Mouse (Mus musculus): ENCODE results near the gene Epp13. TPM values are rescaled to one million over a fixed set of nuclear protein-coding genes. Genes with fewer than 3 reads are reported as not detected.
"Not testable (repeated sequence)": the region's sequence is repeated elsewhere in the genome, so short reads cannot be mapped to it uniquely, and the experiment has no call there.

The Epp13 gene
- polyA plus RNA-seq, 1 experiment, result not detected

DNA sequence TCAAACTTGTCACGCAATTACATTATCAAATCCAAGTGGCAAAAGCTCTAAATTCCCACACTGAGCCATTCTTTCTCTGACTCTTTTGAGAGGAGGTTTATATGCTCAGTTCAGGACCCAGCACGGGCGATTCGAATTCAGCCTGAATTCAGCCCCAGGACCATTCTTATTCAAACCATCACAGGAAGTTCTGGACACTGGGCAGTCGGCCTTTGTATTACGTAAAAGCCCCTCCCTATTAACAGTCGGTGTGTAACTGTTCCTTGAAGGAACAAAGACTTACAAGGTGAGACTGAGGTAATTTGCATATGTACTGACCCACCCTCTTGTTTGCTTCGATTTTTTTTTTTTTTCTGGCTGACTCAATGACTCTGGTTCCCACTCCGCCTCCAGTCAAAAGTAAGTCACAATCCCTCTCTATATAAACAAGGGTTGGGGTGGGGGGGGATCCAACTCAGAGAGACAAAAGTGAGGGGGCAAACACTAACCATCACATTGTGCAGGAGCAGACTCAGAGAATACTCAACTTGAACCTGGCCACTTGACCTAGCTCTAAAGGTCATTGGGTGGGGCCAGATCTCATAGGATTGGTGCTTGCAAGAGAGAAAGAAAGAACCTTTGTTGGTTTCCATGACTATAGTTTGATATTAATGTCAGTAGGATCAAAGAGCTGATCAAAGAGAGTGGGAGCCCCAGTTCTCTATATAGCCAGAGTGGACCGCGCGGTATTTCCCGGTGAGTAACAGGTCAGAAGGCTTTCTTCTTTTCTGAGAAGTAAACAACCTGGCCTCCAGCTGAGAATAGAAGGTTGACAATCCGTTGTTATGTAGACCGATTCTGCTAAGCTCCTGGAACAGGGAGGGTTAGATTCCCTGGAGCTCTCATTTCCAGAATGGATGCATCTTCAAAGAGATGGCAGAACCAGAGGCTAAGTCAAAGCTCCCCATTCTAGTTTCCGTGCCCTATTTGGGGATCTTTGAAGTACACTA lies 6.0 kb downstream of the Epp13 start:
- Histone ChIP-seq H3K27me3 (ENCODE audit: control insufficient read depth, insufficient read depth, insufficient read length) (no peaks in the 10 kb centered on the region), H3K79me2 (ENCODE audit: control insufficient read depth, insufficient read depth) (no peaks in the 10 kb centered on the region), H3ac (ENCODE audit: control insufficient read depth, insufficient read length, low read depth) (no peak overlapping the region), H3K4me3 (ENCODE audit: insufficient read depth, poor library complexity, severe bottlenecking) (no peak overlapping the region), H3K79me3 (ENCODE audit: low read depth) (no peaks in the 10 kb centered on the region), H3K36me3 (ENCODE audit: control insufficient read depth, insufficient read depth) (no peaks in the 10 kb centered on the region)
- no peak for TF ChIP-seq FOSL1 (IDR thresholded peaks at IDR 0.05; ENCODE audit: insufficient read depth, low read length, poor library complexity, severe bottlenecking)
- no peak for TF ChIP-seq USF1 (IDR thresholded peaks at IDR 0.05; ENCODE audit: low read depth)
- TF ChIP-seq CTCF (IDR thresholded peaks at IDR 0.05; ENCODE audit: control insufficient read depth, insufficient read depth, insufficient read length), result no peak
- no peak for TF ChIP-seq MYOD1 (IDR thresholded peaks at IDR 0.05; ENCODE audit: control insufficient read depth, insufficient read length, low read depth)
- no peak for TF ChIP-seq CEBPB (IDR thresholded peaks at IDR 0.05; ENCODE audit: low read depth)
- TF ChIP-seq MAX (IDR thresholded peaks at IDR 0.05), result no peak
- TF ChIP-seq MYOG (IDR thresholded peaks at IDR 0.05; ENCODE audit: control insufficient read depth, extremely low read depth, insufficient read length), result no peak

DNA sequence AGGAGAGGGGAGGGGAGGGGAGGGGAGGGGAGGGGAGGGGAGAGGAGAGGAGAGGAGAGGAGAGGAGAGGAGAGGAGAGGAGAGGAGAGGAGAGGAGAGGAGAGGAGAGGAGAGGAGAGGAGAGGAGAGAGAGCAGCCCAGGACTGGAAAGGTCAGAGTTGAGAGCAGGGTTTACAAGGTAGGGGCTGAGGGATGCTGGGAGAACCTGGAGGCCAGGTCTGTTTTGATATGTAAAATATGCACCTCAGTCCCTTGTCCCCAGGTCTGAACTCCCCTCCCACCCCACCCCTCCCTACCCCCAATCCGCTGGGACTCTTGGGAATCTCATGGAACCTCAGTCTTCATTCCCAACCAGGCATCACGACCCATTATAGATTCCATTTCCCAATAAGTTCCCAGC lies 7.5 kb downstream of the Epp13 start:
- not testable (repeated sequence) for H3K4me3 ChIP-seq (ENCODE audit: insufficient read depth, poor library complexity, severe bottlenecking); H3K36me3 ChIP-seq (ENCODE audit: control insufficient read depth, insufficient read depth); H3ac ChIP-seq (ENCODE audit: control insufficient read depth, insufficient read length, low read depth); H3K79me3 ChIP-seq (ENCODE audit: low read depth); H3K27me3 ChIP-seq (ENCODE audit: control insufficient read depth, insufficient read depth, insufficient read length); H3K79me2 ChIP-seq (ENCODE audit: control insufficient read depth, insufficient read depth)

DNA sequence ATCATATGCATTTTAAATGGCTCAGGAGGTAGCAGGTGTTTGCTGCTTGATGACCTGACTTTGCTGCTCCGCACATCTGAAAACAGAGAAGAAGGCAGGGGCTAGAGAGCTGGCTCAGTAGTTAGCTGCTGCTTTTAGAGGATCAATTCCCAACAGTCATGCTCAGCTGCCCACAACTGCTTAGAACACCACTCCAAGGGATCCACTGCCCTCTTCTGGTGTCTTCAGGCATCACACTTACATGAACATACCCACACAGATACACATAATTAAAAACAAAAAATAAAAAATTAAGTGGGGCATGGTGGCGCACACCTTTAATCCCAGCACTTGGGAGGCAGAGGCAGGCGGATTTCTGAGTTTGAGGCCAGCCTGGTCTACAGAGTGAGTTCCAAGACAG lies 9.6 kb downstream of the Epp13 start:
- Histone ChIP-seq H3K4me3 (ENCODE audit: insufficient read depth, poor library complexity, severe bottlenecking) (no peak overlapping the region), H3K79me3 (ENCODE audit: low read depth) (no peaks in the 10 kb centered on the region), H3K36me3 (ENCODE audit: control insufficient read depth, insufficient read depth) (no peaks in the 10 kb centered on the region), H3ac (ENCODE audit: control insufficient read depth, insufficient read length, low read depth) (no peak overlapping the region), H3K79me2 (ENCODE audit: control insufficient read depth, insufficient read depth) (no peaks in the 10 kb centered on the region), H3K27me3 (ENCODE audit: control insufficient read depth, insufficient read depth, insufficient read length) (no peaks in the 10 kb centered on the region)
- no peak for TF ChIP-seq FOSL1 (IDR thresholded peaks at IDR 0.05; ENCODE audit: insufficient read depth, low read length, poor library complexity, severe bottlenecking)

DNA sequence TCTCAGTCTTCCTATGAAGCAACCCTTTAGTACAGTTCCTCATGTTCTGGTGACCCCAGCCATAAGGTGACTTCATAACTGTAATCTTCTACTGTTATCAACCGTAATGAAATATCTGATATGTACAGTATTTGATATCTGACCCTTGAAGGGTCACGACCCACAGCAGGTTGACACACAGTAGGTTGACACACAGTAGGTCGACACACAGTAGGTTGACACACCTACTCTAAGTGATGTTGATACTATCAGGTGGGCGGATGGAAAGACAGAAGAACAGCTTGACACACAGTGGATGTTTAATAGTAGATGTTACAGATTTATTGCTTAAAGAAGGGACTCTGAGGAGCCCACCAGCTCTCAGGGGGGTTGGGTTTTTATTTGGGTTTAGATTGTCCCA lies 10.5 kb downstream of the Epp13 start:
- Histone ChIP-seq H3ac (ENCODE audit: control insufficient read depth, insufficient read length, low read depth) (no peak overlapping the region), H3K4me3 (ENCODE audit: insufficient read depth, poor library complexity, severe bottlenecking) (no peak overlapping the region), H3K27me3 (ENCODE audit: control insufficient read depth, insufficient read depth, insufficient read length) (no peaks in the 10 kb centered on the region), H3K79me3 (ENCODE audit: low read depth) (no peaks in the 10 kb centered on the region), H3K79me2 (ENCODE audit: control insufficient read depth, insufficient read depth) (no peaks in the 10 kb centered on the region), H3K36me3 (ENCODE audit: control insufficient read depth, insufficient read depth) (no peaks in the 10 kb centered on the region)
- TF ChIP-seq FOSL1 (IDR thresholded peaks at IDR 0.05; ENCODE audit: insufficient read depth, low read length, poor library complexity, severe bottlenecking) (no peak), CTCF (IDR thresholded peaks at IDR 0.05; ENCODE audit: control insufficient read depth, insufficient read depth, insufficient read length) (no peak), MYOG (IDR thresholded peaks at IDR 0.05; ENCODE audit: control insufficient read depth, extremely low read depth, insufficient read length) (no peak), MYOD1 (IDR thresholded peaks at IDR 0.05; ENCODE audit: control insufficient read depth, insufficient read length, low read depth) (no peak), MAX (IDR thresholded peaks at IDR 0.05) (no peak), USF1 (IDR thresholded peaks at IDR 0.05; ENCODE audit: low read depth) (no peak), CEBPB (IDR thresholded peaks at IDR 0.05; ENCODE audit: low read depth) (no peak)

DNA sequence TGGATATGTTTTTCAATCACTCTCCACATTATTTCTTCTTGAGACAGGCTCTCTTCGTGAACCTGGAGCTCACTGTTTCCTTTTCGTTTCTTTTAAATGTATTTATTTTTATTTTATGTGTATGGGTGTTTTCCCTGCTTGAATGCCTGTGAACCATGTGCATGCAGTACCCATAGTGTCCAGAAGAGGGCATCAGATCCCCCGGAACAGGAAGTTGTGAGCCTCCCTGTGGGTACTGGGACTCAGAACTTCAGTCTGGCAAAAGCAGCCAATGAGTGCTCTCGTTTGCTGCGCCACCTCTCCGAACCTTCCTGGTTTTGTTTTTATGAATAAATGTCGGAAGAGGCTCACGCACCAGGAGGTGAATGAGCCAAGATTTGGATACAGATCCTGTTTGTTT lies 13.2 kb downstream of the Epp13 start:
- Histone ChIP-seq H3K27me3 (ENCODE audit: control insufficient read depth, insufficient read depth, insufficient read length) (no peaks in the 10 kb centered on the region), H3ac (ENCODE audit: control insufficient read depth, insufficient read length, low read depth) (no peak overlapping the region), H3K4me3 (ENCODE audit: insufficient read depth, poor library complexity, severe bottlenecking) (no peak overlapping the region), H3K36me3 (ENCODE audit: control insufficient read depth, insufficient read depth) (no peaks in the 10 kb centered on the region), H3K79me2 (ENCODE audit: control insufficient read depth, insufficient read depth) (no peaks in the 10 kb centered on the region), H3K79me3 (ENCODE audit: low read depth) (no peaks in the 10 kb centered on the region)
- TF ChIP-seq CTCF (IDR thresholded peaks at IDR 0.05; ENCODE audit: control insufficient read depth, insufficient read depth, insufficient read length), result no peak
- TF ChIP-seq USF1 (IDR thresholded peaks at IDR 0.05; ENCODE audit: low read depth), result no peak
- no peak for TF ChIP-seq FOSL1 (IDR thresholded peaks at IDR 0.05; ENCODE audit: insufficient read depth, low read length, poor library complexity, severe bottlenecking)

DNA sequence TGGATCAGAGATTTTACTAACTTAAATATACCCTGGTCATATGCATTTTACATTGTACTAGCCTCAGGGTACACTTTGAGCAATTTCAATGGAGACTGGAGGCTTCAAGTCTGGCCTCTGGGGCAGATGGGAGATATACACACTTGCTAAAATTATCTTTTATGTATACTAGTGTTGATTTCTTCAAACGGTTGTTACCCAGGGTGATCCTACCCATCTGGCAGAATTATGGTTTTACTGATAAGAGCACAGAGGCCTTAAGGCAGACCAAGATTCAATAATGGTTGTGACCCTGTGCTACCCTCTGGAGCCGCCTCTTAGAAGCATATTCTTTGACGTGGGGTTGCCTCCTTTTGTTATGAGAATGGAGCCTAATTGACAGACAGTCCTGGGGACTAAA lies 25.4 kb downstream of the Epp13 start:
- Histone ChIP-seq H3K36me3 (ENCODE audit: control insufficient read depth, insufficient read depth) (no peaks in the 10 kb centered on the region), H3K79me3 (ENCODE audit: low read depth) (no peaks in the 10 kb centered on the region), H3K4me3 (ENCODE audit: insufficient read depth, poor library complexity, severe bottlenecking) (no peak overlapping the region), H3K79me2 (ENCODE audit: control insufficient read depth, insufficient read depth) (no peaks in the 10 kb centered on the region), H3ac (ENCODE audit: control insufficient read depth, insufficient read length, low read depth) (no peak overlapping the region), H3K27me3 (ENCODE audit: control insufficient read depth, insufficient read depth, insufficient read length) (peaks cover 18% of the 10 kb centered on the region)
- TF ChIP-seq MYOG (IDR thresholded peaks at IDR 0.05; ENCODE audit: control insufficient read depth, extremely low read depth, insufficient read length) (no peak), CEBPB (IDR thresholded peaks at IDR 0.05; ENCODE audit: low read depth) (no peak), FOSL1 (IDR thresholded peaks at IDR 0.05; ENCODE audit: insufficient read depth, low read length, poor library complexity, severe bottlenecking) (no peak), USF1 (IDR thresholded peaks at IDR 0.05; ENCODE audit: low read depth) (no peak), MYOD1 (IDR thresholded peaks at IDR 0.05; ENCODE audit: control insufficient read depth, insufficient read length, low read depth) (no peak), MAX (IDR thresholded peaks at IDR 0.05) (no peak), CTCF (IDR thresholded peaks at IDR 0.05; ENCODE audit: control insufficient read depth, insufficient read depth, insufficient read length) (no peak)
